Mouse (Mus musculus) intestine, postnatal 0 days (tissue): ENCODE results near the gene F3. TPM values are rescaled to one million over a fixed set of nuclear protein-coding genes. Genes with fewer than 3 reads are reported as not detected.
A peak's percentile ranks its signal among the peaks of the same experiment; 100 is the strongest.
"Not testable (repeated sequence)": the region's sequence is repeated elsewhere in the genome, so short reads cannot be mapped to it uniquely, and the experiment has no call there.

ENCODE experiments used
- ATAC-seq: fragments of 200-750 bp; cut with Nextera tagmentation; 2 replicates; pipeline ENCODE4 v1.8.0; 2017; ENCODE audit warnings: mild to moderate bottlenecking, moderate TSS enrichment, moderate library complexity
- H3K27ac ChIP-seq: fragments of 300-500 bp; sonication (generic); 2 replicates; pipeline ENCODE4 v1.5.1; 2014; ENCODE audit warnings: mild to moderate bottlenecking, low read depth, low read length, moderate library complexity
- H3K27me3 ChIP-seq: fragments of 300-500 bp; sonication (generic); replicated peaks from 2 replicates; pipeline ENCODE4 v1.6.1; 2014; ENCODE audit warnings: low read length, mixed read lengths; ENCODE audit not compliant: control insufficient read depth, insufficient read depth
- H3K36me3 ChIP-seq: fragments of 300-500 bp; sonication (generic); 2 replicates; pipeline ENCODE4 v1.6.1; 2014; ENCODE audit warnings: mild to moderate bottlenecking, moderate library complexity; ENCODE audit not compliant: control insufficient read depth, insufficient read depth
- H3K4me1 ChIP-seq: fragments of 300-500 bp; sonication (generic); replicated peaks from 2 replicates; pipeline ENCODE4 v1.6.1; 2014; ENCODE audit warnings: antibody characterized with exemption, low read length, mixed read lengths; ENCODE audit not compliant: control insufficient read depth, insufficient read depth
- H3K4me2 ChIP-seq: fragments of 300-500 bp; sonication (generic); replicated peaks from 2 replicates; pipeline ENCODE4 v1.6.1; 2014; ENCODE audit warnings: low read depth, mild to moderate bottlenecking, moderate library complexity
- H3K4me3 ChIP-seq: fragments of 300-500 bp; sonication (generic); 2 replicates; pipeline ENCODE4 v1.5.1; 2014; ENCODE audit warnings: low read depth, low read length
- H3K9ac ChIP-seq: fragments of 300-500 bp; sonication (generic); 2 replicates; pipeline ENCODE4 v1.6.1; 2014; ENCODE audit warnings: mild to moderate bottlenecking, low read depth, low read length
- H3K9me3 ChIP-seq: fragments of 300-500 bp; sonication (generic); 2 replicates; pipeline ENCODE4 v1.6.1; 2016; ENCODE audit warnings: mixed run types; ENCODE audit not compliant: control insufficient read depth
- CTCF ChIP-seq: sonication (generic); IDR thresholded peaks from 2 replicates; pipeline ENCODE4 v1.5.1; 2016; ENCODE audit warnings: low read depth, mild to moderate bottlenecking, control low read depth, antibody characterized with exemption, moderate library complexity
- WGBS: fragments of 180-500 bp; shearing (Covaris S2); extraction: QIAGEN DNeasy Blood & Tissue Kit; methylation state at CpG from one replicate; pipeline ENCODE4 v1.1.7; 2014; 5-methylcytosine and 5-hydroxymethylcytosine counted together
- polyA plus RNA-seq: library from polyadenylated mRNA; unstranded; fragments of >200 nt; fragmentation: Nextera tagmentation; extraction: Ambion mirVana; gene quantifications from 2 replicates; pipeline ENCODE4 v1.2.1, GENCODE M21; 2015

Gene F3
- polyA plus RNA-seq, 1 experiment from 2014 or later: 20.3 TPM

DNA sequence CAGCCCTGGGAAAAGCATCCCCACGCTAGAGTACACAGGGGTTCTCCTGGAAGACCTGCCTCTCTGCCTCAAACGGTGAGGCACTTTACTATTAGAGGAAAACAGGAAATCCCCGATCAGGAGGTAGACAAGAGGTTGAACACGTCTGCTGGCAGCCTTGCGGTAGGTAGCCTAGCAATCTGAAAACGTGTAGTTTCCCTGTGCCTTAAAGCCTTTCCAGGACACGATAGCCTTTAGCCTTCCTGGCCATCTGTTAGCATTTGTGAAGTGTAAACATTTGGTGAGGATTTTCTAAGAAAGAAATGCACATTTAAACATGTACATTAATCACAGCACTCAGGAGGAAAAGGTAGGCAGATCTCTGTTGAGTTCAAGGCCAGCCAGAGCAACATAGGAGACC lies 35.0 kb downstream of the F3 start:
- Histone ChIP-seq H3K36me3 (peaks cover 14% of the 10 kb centered on the region), H3K9me3 (no peaks in the 10 kb centered on the region), H3K4me3 (no peak overlapping the region), H3K9ac (no peak overlapping the region), H3K27me3 (no peaks in the 10 kb centered on the region), H3K27ac (no peak overlapping the region), H3K4me1 (no peaks in the 10 kb centered on the region), H3K4me2 (no peak overlapping the region)
- no peak for ATAC-seq
- 38% methylated on average over 7 of the region's 7 CpGs for WGBS
- TF ChIP-seq CTCF: no peak

DNA sequence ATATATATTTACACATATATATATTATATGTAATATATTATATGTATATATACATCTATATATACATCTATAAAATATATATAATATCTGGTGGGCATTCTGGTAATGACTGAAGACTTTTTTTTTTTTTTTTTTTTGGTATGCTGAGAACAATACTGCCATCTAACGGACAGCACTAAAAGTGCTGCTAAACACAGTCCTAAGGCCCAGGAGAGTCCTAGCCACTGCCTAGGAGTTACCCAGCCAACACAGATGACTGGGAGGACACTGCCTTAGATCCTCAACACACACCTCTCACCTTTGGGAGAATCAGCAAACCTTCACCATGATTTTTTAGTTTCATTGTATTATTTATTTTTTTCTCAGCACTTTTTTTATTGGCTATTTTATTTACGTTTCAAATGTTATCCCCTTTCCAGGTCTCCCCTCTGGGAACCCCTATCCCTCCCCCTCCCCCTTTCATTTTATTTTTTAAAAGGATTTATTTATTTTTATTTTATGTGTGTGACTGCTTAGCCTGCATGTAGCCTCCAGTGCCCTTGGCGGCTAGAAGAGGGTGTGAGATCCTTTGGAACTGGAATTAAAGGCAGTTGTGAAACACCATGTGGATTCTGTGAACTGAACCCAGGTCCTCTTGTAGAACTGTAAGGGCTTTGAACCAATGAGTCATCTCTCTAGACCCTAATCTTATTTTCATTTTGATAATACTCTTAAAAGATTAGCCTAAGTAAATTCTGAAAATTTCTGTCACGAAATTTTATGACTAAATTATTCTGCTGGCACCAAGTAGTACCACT lies 38.9 kb downstream of the F3 start:
- H3K27me3 ChIP-seq: no peaks in the 10 kb centered on the region
- ATAC-seq: no peak
- no peaks in the 10 kb centered on the region for H3K4me1 ChIP-seq
- H3K36me3 ChIP-seq: peaks cover 43% of the 10 kb centered on the region
- H3K27ac ChIP-seq: no peak overlapping the region
- H3K9me3 ChIP-seq: no peaks in the 10 kb centered on the region
- H3K4me2 ChIP-seq: no peak overlapping the region
- no peak overlapping the region for H3K9ac ChIP-seq
- H3K4me3 ChIP-seq: no peak overlapping the region
- TF ChIP-seq CTCF: peak; percentile 69
- 62% methylated on average over 4 of the region's 4 CpGs for WGBS

DNA sequence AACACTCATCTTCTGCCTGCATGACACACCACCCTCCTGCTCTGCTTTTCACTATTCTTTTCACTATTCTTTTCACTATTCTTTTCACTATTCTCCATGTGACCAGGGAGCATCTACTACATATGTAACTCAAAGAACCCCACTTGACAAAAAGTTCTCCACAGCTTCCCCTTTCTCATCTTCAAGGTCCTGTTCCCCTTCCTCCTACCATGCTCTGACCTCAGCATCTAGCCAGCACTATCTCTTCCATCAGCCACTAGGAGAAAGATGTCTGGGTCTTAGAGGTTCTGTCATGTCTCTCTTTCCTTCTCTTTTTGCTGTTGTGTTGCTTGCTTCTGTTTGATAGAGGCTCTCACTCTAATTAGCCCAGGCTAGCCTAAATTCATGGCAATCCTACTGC lies 42.7 kb downstream of the F3 start:
- Histone ChIP-seq H3K27ac (no peak overlapping the region), H3K9ac (no peak overlapping the region), H3K27me3 (no peaks in the 10 kb centered on the region), H3K36me3 (peaks cover 62% of the 10 kb centered on the region), H3K4me1 (no peaks in the 10 kb centered on the region), H3K4me3 (no peak overlapping the region), H3K9me3 (no peaks in the 10 kb centered on the region), H3K4me2 (no peak overlapping the region)
- TF ChIP-seq CTCF: no peak
- no peak for ATAC-seq

DNA sequence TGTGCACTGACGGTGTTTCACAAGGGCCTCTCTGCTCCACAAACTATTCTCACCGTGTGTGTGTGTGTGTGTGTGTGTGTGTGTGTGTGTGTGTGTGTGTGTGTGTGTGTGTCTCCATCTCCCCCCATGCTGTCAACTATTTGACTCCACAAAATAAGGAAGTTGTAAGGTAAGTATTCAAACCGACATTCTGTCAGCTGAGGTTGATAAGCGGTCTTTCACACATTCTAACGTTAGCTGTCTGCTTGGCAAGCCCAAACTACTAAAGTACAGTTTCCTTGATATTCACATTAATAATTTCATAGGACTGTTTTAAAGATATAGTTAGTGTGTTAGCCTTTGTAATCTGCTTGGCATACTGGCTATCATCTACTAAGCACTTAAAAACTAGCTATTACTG lies 43.5 kb downstream of the F3 start:
- H3K27ac ChIP-seq: no peak overlapping the region
- peaks cover 69% of the 10 kb centered on the region for H3K36me3 ChIP-seq
- H3K9me3 ChIP-seq: no peaks in the 10 kb centered on the region
- 73% methylated on average over 5 of the region's 5 CpGs for WGBS
- TF ChIP-seq CTCF: no peak
- no peak overlapping the region for H3K9ac ChIP-seq
- ATAC-seq: no peak
- H3K27me3 ChIP-seq: no peaks in the 10 kb centered on the region
- H3K4me1 ChIP-seq: no peaks in the 10 kb centered on the region
- no peak overlapping the region for H3K4me2 ChIP-seq
- H3K4me3 ChIP-seq: no peak overlapping the region

DNA sequence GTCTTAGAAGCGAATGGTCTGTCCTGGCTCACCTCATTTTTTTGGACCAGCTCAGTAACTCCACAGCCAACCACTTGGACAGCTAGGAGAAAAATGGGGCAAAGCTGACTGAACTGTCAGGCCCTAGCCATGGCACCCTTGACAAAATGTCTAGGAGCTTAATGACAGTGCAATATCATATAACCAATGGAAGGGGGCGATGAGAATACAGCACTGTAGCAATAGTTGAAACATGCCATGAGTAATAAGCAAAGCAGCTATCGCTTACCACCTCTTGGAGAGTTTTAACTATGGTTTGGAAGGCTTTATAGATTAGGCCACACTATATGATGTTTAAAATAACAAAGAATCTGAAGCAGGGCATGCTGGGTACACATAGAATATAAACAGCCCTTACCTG lies 45.4 kb downstream of the F3 start:
- 95% methylated on average over 3 of the region's 3 CpGs for WGBS
- no peak for ATAC-seq

DNA sequence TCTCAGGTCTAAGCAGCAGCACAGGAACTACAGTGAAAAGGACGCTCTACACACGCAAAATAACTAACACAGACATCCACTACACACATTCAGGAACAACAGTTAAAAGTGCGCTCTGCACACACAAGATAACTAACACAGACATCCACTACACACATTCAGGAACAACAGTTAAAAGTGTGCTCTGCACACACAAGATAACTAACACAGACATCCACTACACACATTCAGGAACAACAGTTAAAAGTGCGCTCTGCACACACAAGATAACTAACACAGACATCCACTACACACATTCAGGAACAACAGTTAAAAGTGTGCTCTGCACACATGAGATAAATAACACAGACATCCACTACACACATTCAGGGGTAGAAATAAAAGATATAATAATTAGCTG lies 50.0 kb downstream of the F3 start:
- 91% methylated on average over 4 of the region's 4 CpGs for WGBS
- not testable (repeated sequence) for H3K4me3 ChIP-seq, ATAC-seq, H3K4me2 ChIP-seq, H3K9ac ChIP-seq, H3K27me3 ChIP-seq, H3K4me1 ChIP-seq, H3K27ac ChIP-seq, H3K9me3 ChIP-seq
- peaks cover 54% of the 10 kb centered on the region for H3K36me3 ChIP-seq

More for the DNA sequence above, 45.4 kb downstream of the F3 start:
- Histone ChIP-seq H3K4me1 (no peaks in the 10 kb centered on the region), H3K9me3 (no peaks in the 10 kb centered on the region), H3K27me3 (no peaks in the 10 kb centered on the region), H3K4me3 (no peak overlapping the region), H3K27ac (no peak overlapping the region), H3K4me2 (no peak overlapping the region), H3K9ac (no peak overlapping the region), H3K36me3 (peaks cover 72% of the 10 kb centered on the region)
- TF ChIP-seq CTCF: no peak
